Mouse (Mus musculus) thymus, adult 2 months (tissue): ENCODE measurements at regions not wholly inside any gene's neighbourhood (a gene's known extent, or its start where the extent isn't known, plus 50 kb on each side); places are given as distances from the start of the nearest gene placed in this dataset.

ENCODE experiments used
- DNase-seq: peaks from one replicate; pipeline ENCODE4 v3.0.0; 2021
- H3K27ac ChIP-seq: fragments of 200-500 bp; 2 replicates; pipeline ENCODE4 v1.5.1; 2012; ENCODE audit warnings: low read length, control low read depth; ENCODE audit not compliant: control insufficient read depth, insufficient read depth
- H3K27me3 ChIP-seq: fragments of 200-500 bp; 2 replicates; pipeline ENCODE4 v1.6.1; 2012; ENCODE audit warnings: mild to moderate bottlenecking, low read length, moderate library complexity, mixed read lengths; ENCODE audit not compliant: control insufficient read depth, insufficient read depth
- H3K36me3 ChIP-seq: fragments of 200-500 bp; 2 replicates; pipeline ENCODE4 v1.6.1; 2012; ENCODE audit warnings: mild to moderate bottlenecking, low read length, moderate library complexity; ENCODE audit not compliant: control insufficient read depth, insufficient read depth
- H3K4me1 ChIP-seq: fragments of 200-500 bp; replicated peaks from 2 replicates; pipeline ENCODE4 v1.6.1; 2012; ENCODE audit warnings: low read length; ENCODE audit not compliant: control insufficient read depth, insufficient read depth
- H3K4me3 ChIP-seq: fragments of 200-500 bp; 2 replicates; pipeline ENCODE4 v1.5.1; 2012; ENCODE audit warnings: mild to moderate bottlenecking, low read length, control low read depth, moderate library complexity; ENCODE audit not compliant: control insufficient read depth, insufficient read depth
- CTCF ChIP-seq: fragments of 200-500 bp; IDR thresholded peaks from 2 replicates; pipeline ENCODE4 v1.5.1; 2012; ENCODE audit warnings: mild to moderate bottlenecking, control low read depth, low read length, moderate library complexity, borderline replicate concordance; ENCODE audit not compliant: control insufficient read depth, poor library complexity, insufficient read depth; ENCODE audit errors: extremely low read depth
- POLR2A ChIP-seq: fragments of 200-500 bp; IDR thresholded peaks from 2 replicates; pipeline ENCODE4 v1.6.1; 2012; ENCODE audit warnings: mild to moderate bottlenecking, low read length, control low read depth, moderate library complexity; ENCODE audit not compliant: control insufficient read depth, poor library complexity, insufficient read depth; ENCODE audit errors: extremely low read depth
- WGBS: fragments of 180-500 bp; shearing (Covaris S2); methylation state at CpG from one replicate; pipeline ENCODE4 v1.1.7; 2018; 5-methylcytosine and 5-hydroxymethylcytosine counted together

- no peak for DNase-seq
- TF ChIP-seq POLR2A: no peak
- no peak for TF ChIP-seq CTCF
- Histone ChIP-seq H3K36me3 (no peaks in the 10 kb centered on the region), H3K27me3 (no peaks in the 10 kb centered on the region), H3K27ac (no peak overlapping the region), H3K4me1 (no peaks in the 10 kb centered on the region; the same call in 1 of the 2 replicates), H3K4me3 (no peak overlapping the region)
- 71% methylated on average over 1 of the region's 1 CpGs for WGBS
Measured at GRCm38 (mm10) chr3:21841506-21841905, 234.9 kb upstream of the Tbl1xr1 start.

DNA sequence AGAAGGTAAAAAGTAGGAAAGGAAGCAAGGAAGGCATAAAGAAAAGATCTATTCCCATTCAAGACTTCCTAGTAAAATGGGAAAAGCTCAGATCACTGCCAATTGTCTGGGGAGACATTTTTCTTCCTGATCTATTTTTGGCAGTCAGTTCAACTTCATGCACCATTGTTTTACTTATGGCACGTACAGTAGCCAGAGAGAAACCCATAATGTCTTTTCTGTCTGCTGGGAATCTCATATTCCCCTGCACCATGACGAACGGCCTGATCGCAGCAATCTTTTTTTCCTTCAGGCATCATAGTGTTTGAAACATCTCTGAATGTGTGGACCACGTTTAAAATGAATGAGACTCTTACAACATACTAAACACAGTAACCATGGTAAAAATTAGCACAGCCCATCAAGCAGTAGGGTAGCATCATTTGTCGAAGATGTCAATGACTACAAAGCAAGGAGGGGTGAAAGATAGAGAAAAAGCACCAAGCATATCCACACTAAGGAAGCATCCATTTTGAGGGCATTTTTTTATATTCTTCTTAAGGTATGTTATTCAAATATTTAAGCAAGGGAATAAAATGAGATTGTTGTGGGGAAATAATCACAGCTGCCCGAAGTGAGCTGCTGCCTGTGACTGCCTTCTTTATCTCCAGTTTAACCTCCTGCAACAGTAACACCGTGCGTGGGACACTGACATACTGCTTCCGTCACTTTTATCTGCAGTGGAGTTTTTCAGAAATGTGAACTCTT lies 233.7 kb upstream of the Tbl1xr1 start:
- TF ChIP-seq CTCF: no peak
- TF ChIP-seq POLR2A: no peak
- H3K27ac ChIP-seq: no peak overlapping the region
- WGBS: 88% methylated on average over 10 of the region's 10 CpGs

DNA sequence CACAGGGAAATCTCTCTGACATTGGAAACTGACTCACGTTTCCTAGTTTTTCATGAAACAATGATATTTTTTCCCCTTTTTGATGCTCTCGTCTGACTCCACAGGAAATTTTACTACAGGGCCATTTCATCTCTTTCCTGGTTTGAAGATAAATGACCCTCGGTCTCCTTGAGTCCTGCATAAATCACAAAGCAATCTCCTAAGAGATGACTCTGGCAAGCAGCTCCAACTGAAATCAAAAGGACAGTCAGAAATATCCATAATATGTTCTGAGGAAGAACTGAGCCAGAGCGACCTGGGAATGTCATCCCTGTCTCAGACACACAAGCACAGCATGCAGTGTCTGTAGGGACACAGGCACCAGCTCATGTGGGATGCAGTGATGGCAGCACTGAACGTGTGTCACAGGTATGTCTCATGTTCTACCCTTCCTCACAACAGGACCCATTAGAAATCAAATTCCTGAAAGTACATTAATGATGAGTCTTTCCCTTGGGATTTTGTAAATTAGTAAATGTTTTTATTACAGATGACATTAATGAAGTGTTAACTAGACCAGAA lies 233.1 kb upstream of the Tbl1xr1 start:
- Histone ChIP-seq H3K36me3 (no peaks in the 10 kb centered on the region), H3K4me3 (no peak overlapping the region), H3K27me3 (no peaks in the 10 kb centered on the region), H3K4me1 (no peaks in the 10 kb centered on the region; the same call in 1 of the 2 replicates), H3K27ac (no peak overlapping the region)
- 95% methylated on average over 5 of the region's 5 CpGs for WGBS
- no peak for DNase-seq
- TF ChIP-seq POLR2A: no peak
- no peak for TF ChIP-seq CTCF

More for the DNA sequence above, 233.7 kb upstream of the Tbl1xr1 start:
- H3K36me3 ChIP-seq: no peaks in the 10 kb centered on the region
- H3K4me3 ChIP-seq: no peak overlapping the region
- DNase-seq: no peak
- H3K27me3 ChIP-seq: no peaks in the 10 kb centered on the region
- H3K4me1 ChIP-seq: no peaks in the 10 kb centered on the region; the same call in 1 of the 2 replicates

GRCm38 (mm10) chr3:21849831-21850230 lies 226.6 kb upstream of the Tbl1xr1 start:
- H3K4me3 ChIP-seq: no peak overlapping the region
- no peak for DNase-seq
- WGBS: 93% methylated on average over 5 of the region's 5 CpGs
- no peaks in the 10 kb centered on the region for H3K36me3 ChIP-seq
- no peak overlapping the region for H3K27ac ChIP-seq
- no peaks in the 10 kb centered on the region for H3K27me3 ChIP-seq
- no peak for TF ChIP-seq POLR2A
- no peak for TF ChIP-seq CTCF
- no peaks in the 10 kb centered on the region for H3K4me1 ChIP-seq

- 96% methylated on average over 2 of the region's 2 CpGs for WGBS
- no peak for DNase-seq
- no peak overlapping the region for H3K4me3 ChIP-seq
Measured at GRCm38 (mm10) chr3:21850977-21851376, 225.5 kb upstream of the Tbl1xr1 start.

GRCm38 (mm10) chr3:21854340-21854739 lies 222.1 kb upstream of the Tbl1xr1 start:
- no peak for TF ChIP-seq POLR2A
- TF ChIP-seq CTCF: no peak
- Histone ChIP-seq H3K4me1 (no peaks in the 10 kb centered on the region), H3K36me3 (no peaks in the 10 kb centered on the region), H3K4me3 (no peak overlapping the region), H3K27me3 (no peaks in the 10 kb centered on the region), H3K27ac (no peak overlapping the region)
- no peak for DNase-seq
- 33% methylated on average over 2 of the region's 2 CpGs for WGBS

More at GRCm38 (mm10) chr3:21850977-21851376, 225.5 kb upstream of the Tbl1xr1 start:
- TF ChIP-seq POLR2A (no peak), CTCF (no peak)
- H3K27ac ChIP-seq: no peak overlapping the region
- H3K36me3 ChIP-seq: no peaks in the 10 kb centered on the region
- no peaks in the 10 kb centered on the region for H3K27me3 ChIP-seq
- no peaks in the 10 kb centered on the region for H3K4me1 ChIP-seq
